Mouse (Mus musculus) liver, postnatal 0 days (tissue): ENCODE measurements around the gene Trpm3.

Experiments
- CTCF ChIP-seq: sonication (generic); IDR thresholded peaks from 2 replicates; pipeline ENCODE4 v1.5.1; 2016; ENCODE audit warnings: antibody characterized with exemption, low read depth
- EP300 ChIP-seq: IDR thresholded peaks from 2 replicates; pipeline ENCODE4 v1.6.1; 2016; ENCODE audit warnings: antibody characterized with exemption, low read depth, mild to moderate bottlenecking

GRCm38 (mm10) chr19:22628878-22629277 is 490.0 kb downstream of the Trpm3 start:
- TF ChIP-seq EP300 = no peak
- TF ChIP-seq CTCF = no peak
